Mouse (Mus musculus) liver, adult 2 months (tissue): ENCODE data around the gene Rcor1.

Experiments
- CTCF ChIP-seq: fragments of 200-500 bp; IDR thresholded peaks from 2 replicates; pipeline ENCODE4 v1.5.1; 2011; ENCODE audit warnings: low read depth, low read length, control low read depth
- POLR2A ChIP-seq: fragments of 200-500 bp; IDR thresholded peaks from 2 replicates; pipeline ENCODE4 v1.6.1; 2011; ENCODE audit warnings: low read length, control low read depth; ENCODE audit not compliant: insufficient read depth; ENCODE audit errors: extremely low read depth

- TF ChIP-seq POLR2A (no peak), CTCF (no peak)
These were observed 17.6 kb upstream of the Rcor1 start for GRCm38 (mm10) chr12:111021577-111021976.
